Mouse (Mus musculus) erythroblast, embryonic 14.5 days (primary cell): ENCODE results near the gene Tspoap1.

Experiments
- GATA1 ChIP-seq: IDR thresholded peaks from 2 replicates; pipeline ENCODE4 v1.6.1; 2012; ENCODE audit warnings: low read length, inconsistent platforms, mixed read lengths
- TAL1 ChIP-seq: IDR thresholded peaks from 3 replicates; pipeline ENCODE4 v1.6.1; 2012; ENCODE audit warnings: low read length, inconsistent platforms, mixed read lengths

- TF ChIP-seq TAL1 (no peak), GATA1 (no peak)
Measured at GRCm38 (mm10) chr11:87749192-87750042, 10.9 kb upstream of the Tspoap1 start.
